Comparison of ENCODE assay signal across 7 mouse cellular contexts in genomic region chr17:34722238-34722637, GRCm38 (mm10). TPM values are rescaled to one million over a fixed set of nuclear protein-coding genes. Genes with fewer than 3 reads are reported as not detected.
"Had no signal": no experiment of that assay in that cellular context is flagged by ENCODE, and none has a peak within 500 bp of the region (broad histone marks: within the 10 kb centered on the region; RNA-seq: fewer than 3 reads in every experiment).

No protein-coding gene starts in this region.

RNA-seq across cellular contexts. Expression of gene C4b, which starts 21.4 kb away (rescaled TPM):
- polyA plus RNA-seq: hindbrain, embryonic 10.5 days; hindbrain, embryonic 11.5 days; hindbrain, embryonic 12.5 days; hindbrain, embryonic 13.5 days; hindbrain, embryonic 14.5 days; kidney, embryonic 14.5 days had no signal

RNA-seq across cellular contexts. Expression of gene Tnxb, which starts 51.9 kb away (rescaled TPM):
- polyA plus RNA-seq: inflammation-experienced regulatory T-cells, adult 6 months had no signal
